Mouse (Mus musculus) kidney, embryonic 15.5 days (tissue): ENCODE data around the gene Slc16a11. TPM values are rescaled to one million over a fixed set of nuclear protein-coding genes. Genes with fewer than 3 reads are reported as not detected.
A peak's percentile ranks its signal among the peaks of the same experiment; 100 is the strongest.

Source experiments
- ATAC-seq: fragments of 200-750 bp; cut with Nextera tagmentation; replicated peaks from 2 replicates; pipeline ENCODE4 v1.8.0; 2017; ENCODE audit warnings: moderate TSS enrichment; ENCODE audit not compliant: low FRiP score
- H3K27ac ChIP-seq: fragments of 300-500 bp; sonication (generic); 2 replicates; pipeline ENCODE4 v1.5.1; 2015; ENCODE audit warnings: mild to moderate bottlenecking, inconsistent platforms
- H3K27me3 ChIP-seq: fragments of 300-500 bp; sonication (generic); 2 replicates; pipeline ENCODE4 v1.6.1; 2015; ENCODE audit warnings: inconsistent platforms
- H3K36me3 ChIP-seq: fragments of 300-500 bp; sonication (generic); 2 replicates; pipeline ENCODE4 v1.6.1; 2015; ENCODE audit warnings: inconsistent platforms
- H3K4me1 ChIP-seq: fragments of 300-500 bp; sonication (generic); 2 replicates; pipeline ENCODE4 v1.6.1; 2015; ENCODE audit warnings: inconsistent platforms
- H3K4me2 ChIP-seq: fragments of 300-500 bp; sonication (generic); 2 replicates; pipeline ENCODE4 v1.6.1; 2015; ENCODE audit warnings: moderate library complexity, mild to moderate bottlenecking, inconsistent platforms
- H3K4me3 ChIP-seq: fragments of 300-500 bp; sonication (generic); replicated peaks from 2 replicates; pipeline ENCODE4 v1.5.1; 2015; ENCODE audit warnings: mild to moderate bottlenecking, inconsistent platforms
- H3K9ac ChIP-seq: fragments of 300-500 bp; sonication (generic); 2 replicates; pipeline ENCODE4 v1.6.1; 2015; ENCODE audit warnings: mild to moderate bottlenecking, inconsistent platforms
- H3K9me3 ChIP-seq: fragments of 300-500 bp; sonication (generic); replicated peaks from 2 replicates; pipeline ENCODE4 v1.6.1; 2016; ENCODE audit warnings: inconsistent platforms
- WGBS: fragments of 180-500 bp; shearing (Covaris S2); methylation state at CpG from one replicate; pipeline ENCODE4 v1.1.7; 2015; ENCODE audit warnings: mixed read lengths; 5-methylcytosine and 5-hydroxymethylcytosine counted together
- polyA plus RNA-seq: library from polyadenylated mRNA; unstranded; fragments of >200 nt; fragmentation: Nextera tagmentation; extraction: Ambion mirVana; gene quantifications from 2 replicates; pipeline ENCODE4 v1.2.1, GENCODE M21; 2015

Slc16a11 gene
- polyA plus RNA-seq, 1 experiment from 2014 or later: 4.3 TPM

GRCm38 (mm10) chr11:70218741-70219470 lies 6.4 kb downstream of the Slc16a11 start:
- no peak overlapping the region for H3K9ac ChIP-seq
- peak overlapping the region; percentile 93; the same call in 1 of the 2 replicates for H3K4me2 ChIP-seq
- H3K27me3 ChIP-seq: peaks cover 65% of the 10 kb centered on the region
- H3K9me3 ChIP-seq: no peaks in the 10 kb centered on the region
- 90% methylated on average over 15 of the region's 15 CpGs for WGBS
- peaks cover 6% of the 10 kb centered on the region; the same call in 1 of the 2 replicates for H3K36me3 ChIP-seq
- H3K27ac ChIP-seq: peak overlapping the region; percentile 24; the same call in 1 of the 2 replicates
- no peak for ATAC-seq
- peaks cover 62% of the 10 kb centered on the region for H3K4me1 ChIP-seq
- 0 out of 2 replicates have a peak overlapping the region, but pooled peaks have one; percentile 0 for H3K4me3 ChIP-seq

GRCm38 (mm10) chr11:70219873-70220272 lies 7.3 kb downstream of the Slc16a11 start:
- WGBS: 62% methylated on average over 7 of the region's 7 CpGs
- no peak for ATAC-seq
- peak overlapping the region; percentile 93 for H3K4me2 ChIP-seq
- H3K27me3 ChIP-seq: peaks cover 64% of the 10 kb centered on the region
- H3K9me3 ChIP-seq: no peaks in the 10 kb centered on the region
- peak overlapping the region; percentile 89 for H3K27ac ChIP-seq
- H3K4me3 ChIP-seq: peak overlapping the region; percentile 58
- peak overlapping the region; percentile 67 for H3K9ac ChIP-seq
- H3K4me1 ChIP-seq: peaks cover 52% of the 10 kb centered on the region
- H3K36me3 ChIP-seq: peaks cover 6% of the 10 kb centered on the region; the same call in 1 of the 2 replicates

DNA sequence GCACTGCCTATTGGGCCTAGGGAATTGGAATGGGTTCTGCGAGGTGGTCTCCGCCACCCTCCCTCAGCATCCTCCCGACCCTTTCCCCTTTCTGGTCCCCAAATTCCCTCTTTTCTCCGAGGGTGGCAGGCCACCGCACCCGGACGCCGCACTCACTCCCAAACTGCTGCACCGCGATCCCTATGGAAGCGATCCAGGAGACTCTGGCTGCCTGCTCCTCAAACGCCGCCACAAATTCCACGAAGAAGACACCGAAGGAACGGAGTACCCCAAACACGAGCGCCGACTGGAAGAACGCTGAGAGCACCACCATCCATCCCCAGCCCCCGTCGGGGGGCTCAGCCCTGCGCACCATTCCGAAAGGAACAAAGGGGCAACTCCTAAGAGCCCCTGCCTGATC lies 7.8 kb downstream of the Slc16a11 start:
- Histone ChIP-seq H3K27me3 (peaks cover 64% of the 10 kb centered on the region), H3K4me2 (peak overlapping the region; percentile 93), H3K4me1 (peaks cover 48% of the 10 kb centered on the region), H3K36me3 (peaks cover 6% of the 10 kb centered on the region; the same call in 1 of the 2 replicates), H3K27ac (peak overlapping the region; percentile 89), H3K4me3 (peak overlapping the region; percentile 58), H3K9ac (peak overlapping the region; percentile 67), H3K9me3 (no peaks in the 10 kb centered on the region)
- ATAC-seq: no peak
- WGBS: 1% methylated on average over 24 of the region's 24 CpGs

DNA sequence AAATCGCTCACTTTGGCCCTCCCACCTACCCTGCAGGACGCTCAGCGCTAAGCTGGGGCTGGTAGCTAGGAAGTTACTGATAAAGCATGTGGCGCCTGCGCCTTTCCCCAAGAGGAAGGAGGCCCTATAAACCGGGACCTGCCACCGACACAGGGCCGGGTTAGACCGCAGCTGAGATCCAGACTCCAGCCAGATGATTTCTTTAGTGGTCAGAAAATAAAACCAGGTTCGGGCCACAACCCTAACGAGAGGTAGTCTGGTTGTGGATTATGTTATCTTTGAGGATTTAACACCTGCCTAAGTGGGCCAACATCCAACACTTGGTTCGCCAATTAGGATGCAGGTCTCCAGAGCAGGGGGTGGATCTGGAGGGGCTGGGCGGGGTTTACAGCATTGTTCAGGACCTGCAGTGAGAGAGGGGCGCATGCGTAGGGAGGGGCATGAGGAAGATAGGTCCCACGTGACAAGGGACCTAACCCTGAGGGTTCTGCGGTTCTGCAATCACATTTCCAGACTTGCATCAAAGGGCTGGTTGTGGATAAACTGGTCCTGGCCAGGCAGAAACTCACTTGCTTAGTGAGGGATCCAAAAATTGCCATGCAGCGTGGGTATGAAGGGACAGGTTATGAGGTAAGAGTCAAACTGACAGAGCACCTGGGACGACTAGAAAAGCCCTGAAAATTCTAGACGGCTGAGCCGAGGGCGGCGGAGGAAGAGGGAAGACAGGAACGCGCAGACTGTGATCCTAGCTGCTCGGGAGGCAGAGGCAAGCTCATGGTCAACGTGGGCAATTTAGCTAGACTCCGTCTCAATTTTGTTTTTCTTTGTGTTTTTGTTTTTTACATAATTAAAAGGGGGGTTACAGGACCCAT lies 8.4 kb downstream of the Slc16a11 start, which contains the start of gene Slc16a13:
Gene Slc16a13, minus strand, starts transcription at position 334 of the 872 bp plus-strand sequence.
- H3K36me3 ChIP-seq: peaks cover 6% of the 10 kb centered on the region; the same call in 1 of the 2 replicates
- ATAC-seq: peak; percentile 93
- peaks cover 46% of the 10 kb centered on the region for H3K4me1 ChIP-seq
- H3K4me3 ChIP-seq: peak within 1 kb of the TSS; percentile 58
- H3K27me3 ChIP-seq: peaks cover 64% of the 10 kb centered on the region
- H3K9me3 ChIP-seq: no peaks in the 10 kb centered on the region
- peak within 1 kb of the TSS; percentile 93 for H3K4me2 ChIP-seq
- peak within 1 kb of the TSS; percentile 67 for H3K9ac ChIP-seq
- WGBS: under 1% methylated on average over 28 of the region's 28 CpGs
- peak within 1 kb of the TSS; percentile 89 for H3K27ac ChIP-seq

DNA sequence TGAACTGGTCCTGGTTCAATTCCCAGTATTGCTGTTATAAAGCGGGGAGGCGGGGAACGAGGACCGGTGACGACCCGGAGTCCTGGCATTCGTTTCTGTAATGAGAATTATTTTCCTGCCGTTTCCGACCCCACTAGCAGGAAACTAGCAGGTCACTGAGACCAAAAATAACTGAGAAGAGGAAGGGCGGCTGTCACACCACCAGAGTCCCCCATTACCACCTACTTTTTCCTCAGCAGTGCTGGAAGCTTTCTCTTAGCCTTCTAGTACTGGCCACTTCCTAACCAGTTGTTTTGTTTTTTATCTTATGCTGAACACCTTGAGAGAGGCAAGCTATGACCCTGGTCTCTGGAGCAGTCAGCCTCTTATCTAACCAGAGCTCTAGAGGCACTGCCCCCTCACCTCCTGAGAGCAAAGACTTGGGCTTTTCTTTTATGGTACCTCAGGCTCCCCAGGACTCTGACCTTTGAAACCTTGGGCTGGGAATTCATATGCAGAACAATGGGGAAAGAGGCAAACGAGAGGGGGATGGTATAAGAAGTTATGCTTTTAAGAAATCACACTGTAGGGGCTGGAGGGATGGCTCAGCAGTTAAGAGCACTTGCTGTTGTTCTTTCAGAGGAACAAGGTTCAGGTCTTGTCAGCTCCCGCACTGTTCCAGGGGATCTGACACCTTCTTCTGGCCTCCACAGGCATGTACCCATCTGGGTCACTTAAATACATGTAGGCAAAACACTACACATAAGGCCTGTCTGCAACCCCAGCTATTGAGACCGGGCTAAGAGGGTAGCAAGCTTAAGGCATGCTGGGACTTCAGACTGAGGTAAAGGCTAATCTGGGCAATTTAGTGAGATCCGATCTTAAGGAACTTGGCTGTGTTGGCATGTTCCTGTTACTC lies 9.3 kb downstream of the Slc16a11 start:
- peak overlapping the region; percentile 89 for H3K27ac ChIP-seq
- ATAC-seq: 0 out of 2 replicates have a peak, but pooled peaks have one; percentile 30
- H3K36me3 ChIP-seq: peaks cover 6% of the 10 kb centered on the region; the same call in 1 of the 2 replicates
- peak overlapping the region; percentile 35 for H3K9ac ChIP-seq
- no peaks in the 10 kb centered on the region for H3K9me3 ChIP-seq
- peaks cover 55% of the 10 kb centered on the region for H3K4me1 ChIP-seq
- H3K4me3 ChIP-seq: peak overlapping the region; percentile 58
- H3K27me3 ChIP-seq: peaks cover 64% of the 10 kb centered on the region
- peak overlapping the region; percentile 93 for H3K4me2 ChIP-seq
- WGBS: 10% methylated on average over 14 of the region's 14 CpGs

DNA sequence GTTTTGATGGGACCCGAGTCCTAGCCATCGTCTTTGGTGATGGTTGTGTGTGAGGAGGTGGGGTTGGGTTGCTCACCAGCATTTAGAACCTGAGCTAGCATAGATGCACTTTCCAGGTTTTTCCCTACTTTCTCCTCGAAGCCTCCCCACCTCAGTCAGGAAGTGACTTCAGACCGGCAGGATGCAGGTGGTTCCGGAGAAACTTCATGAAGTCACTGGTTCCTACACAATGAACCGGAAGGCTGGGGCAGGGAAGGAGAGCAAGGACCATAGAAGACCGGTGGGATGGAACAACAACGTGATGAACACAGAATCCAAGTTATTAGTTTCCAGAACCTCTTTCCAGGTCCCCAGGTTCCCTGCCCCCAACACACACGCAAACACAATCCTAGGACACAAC lies 11.2 kb downstream of the Slc16a11 start:
- no peak for ATAC-seq
- H3K4me3 ChIP-seq: no peak overlapping the region
- peaks cover 64% of the 10 kb centered on the region for H3K4me1 ChIP-seq
- peaks cover 71% of the 10 kb centered on the region for H3K27me3 ChIP-seq
- no peaks in the 10 kb centered on the region for H3K36me3 ChIP-seq
- no peaks in the 10 kb centered on the region for H3K9me3 ChIP-seq
- H3K9ac ChIP-seq: no peak overlapping the region
- H3K27ac ChIP-seq: peak overlapping the region; percentile 73
- peak overlapping the region; percentile 55; the same call in 1 of the 2 replicates for H3K4me2 ChIP-seq
- 78% methylated on average over 9 of the region's 9 CpGs for WGBS

DNA sequence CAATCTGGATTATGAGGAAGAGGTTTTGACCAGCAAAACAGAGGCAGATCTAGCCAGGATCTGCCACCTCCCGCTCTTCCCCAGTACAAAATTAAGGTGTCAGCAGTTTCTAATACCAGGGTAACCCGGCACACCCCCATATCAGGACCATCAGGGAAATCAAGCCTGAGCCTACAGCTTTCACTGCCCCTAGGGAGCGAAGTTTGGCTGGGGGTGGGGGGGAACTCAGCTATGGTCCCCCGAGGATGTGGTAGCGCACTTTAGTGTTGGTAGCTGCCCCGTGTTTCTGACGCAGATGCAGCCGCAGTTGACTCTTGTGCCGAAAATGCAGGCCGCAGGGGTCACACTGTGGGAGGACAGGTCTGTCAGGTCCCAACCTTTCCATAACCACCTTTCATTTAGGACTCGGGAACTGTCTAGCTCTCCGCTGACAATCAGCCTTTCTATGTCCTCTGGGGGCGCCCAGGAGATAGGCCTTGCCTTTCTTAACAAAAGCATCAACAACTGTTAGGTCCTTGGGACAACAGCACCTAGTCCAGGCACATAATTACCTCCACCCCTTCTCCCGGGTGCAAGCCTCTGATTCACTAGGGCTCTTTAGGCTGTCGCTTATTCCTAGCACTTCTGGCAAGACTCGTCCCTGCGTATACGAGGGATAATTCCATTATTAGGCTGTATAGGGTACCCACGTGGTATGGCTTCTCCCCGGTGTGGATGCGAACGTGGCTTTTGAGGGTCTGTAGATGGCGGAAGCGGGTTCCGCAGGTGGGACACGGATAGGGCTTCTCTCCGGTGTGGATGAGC lies 13.4 kb downstream of the Slc16a11 start:
- peak overlapping the region; percentile 45 for H3K4me3 ChIP-seq
- H3K27me3 ChIP-seq: peaks cover 80% of the 10 kb centered on the region
- 19% methylated on average over 27 of the region's 27 CpGs for WGBS
- H3K27ac ChIP-seq: peak overlapping the region; percentile 51; the same call in 1 of the 2 replicates
- peaks cover 62% of the 10 kb centered on the region for H3K4me1 ChIP-seq
- H3K4me2 ChIP-seq: peak overlapping the region; percentile 55
- no peaks in the 10 kb centered on the region for H3K9me3 ChIP-seq
- H3K36me3 ChIP-seq: no peaks in the 10 kb centered on the region
- 0 out of 2 replicates have a peak overlapping the region, but pooled peaks have one; percentile 42 for H3K9ac ChIP-seq
- no peak for ATAC-seq

DNA sequence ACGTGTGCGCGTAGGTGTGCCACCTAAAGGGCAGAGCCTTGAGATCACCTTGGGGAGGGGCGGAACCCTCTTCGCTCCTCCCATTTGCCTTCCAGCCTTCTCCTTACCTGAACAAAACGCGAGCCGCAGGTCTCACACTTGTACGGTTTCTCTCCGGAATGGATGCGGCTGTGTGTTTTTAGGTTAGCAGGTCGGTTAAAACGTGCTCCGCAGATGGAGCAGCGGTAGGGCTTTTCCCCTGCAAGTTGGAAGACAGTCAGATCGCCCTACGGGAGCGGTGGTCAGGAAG lies 14.0 kb downstream of the Slc16a11 start:
- no peak for ATAC-seq
- WGBS: 5% methylated on average over 18 of the region's 18 CpGs
- H3K27ac ChIP-seq: no peak overlapping the region
- H3K4me3 ChIP-seq: peak overlapping the region; percentile 45
- peaks cover 82% of the 10 kb centered on the region for H3K27me3 ChIP-seq
- H3K36me3 ChIP-seq: no peaks in the 10 kb centered on the region
- H3K9me3 ChIP-seq: no peaks in the 10 kb centered on the region
- H3K4me2 ChIP-seq: peak overlapping the region; percentile 55
- peaks cover 59% of the 10 kb centered on the region for H3K4me1 ChIP-seq
- H3K9ac ChIP-seq: 0 out of 2 replicates have a peak overlapping the region, but pooled peaks have one; percentile 42

GRCm38 (mm10) chr11:70227126-70227525 lies 14.6 kb downstream of the Slc16a11 start:
- Histone ChIP-seq H3K27ac (no peak overlapping the region), H3K27me3 (peaks cover 84% of the 10 kb centered on the region), H3K36me3 (no peaks in the 10 kb centered on the region), H3K9me3 (no peaks in the 10 kb centered on the region), H3K9ac (0 out of 2 replicates have a peak overlapping the region, but pooled peaks have one; percentile 42), H3K4me3 (peak overlapping the region; percentile 45), H3K4me1 (peaks cover 59% of the 10 kb centered on the region), H3K4me2 (peak overlapping the region; percentile 55)
- ATAC-seq: no peak
- WGBS: 17% methylated on average over 5 of the region's 5 CpGs

DNA sequence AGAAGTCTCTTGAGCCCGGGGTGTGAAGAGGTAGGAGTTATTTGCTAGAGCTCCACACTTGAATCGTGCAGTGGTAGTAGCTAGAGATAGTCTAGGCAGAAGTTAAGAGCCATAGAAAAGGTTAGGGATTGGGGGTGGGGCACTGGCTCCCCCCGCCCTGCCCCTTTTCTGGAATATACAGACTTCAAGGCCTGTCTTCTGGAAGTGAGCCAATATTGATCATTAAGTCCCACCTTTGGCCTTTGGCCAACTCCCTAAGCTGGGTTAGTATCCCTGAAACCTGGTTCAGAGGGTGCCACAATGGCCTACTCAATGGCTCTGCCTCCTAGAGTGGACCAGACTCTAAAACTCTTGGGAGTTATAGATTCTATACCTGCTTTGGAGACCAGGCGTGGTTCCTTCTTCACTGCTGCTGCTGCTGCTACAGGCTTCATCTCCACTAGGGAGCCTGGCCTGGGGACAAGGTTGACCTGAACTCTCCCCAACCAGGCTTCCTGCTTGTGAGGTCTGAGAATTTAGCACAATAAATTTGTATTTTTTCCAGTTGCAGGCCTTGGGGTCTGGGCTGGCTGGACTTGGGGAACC lies 15.2 kb downstream of the Slc16a11 start:
- Histone ChIP-seq H3K4me1 (peaks cover 62% of the 10 kb centered on the region), H3K9me3 (no peaks in the 10 kb centered on the region), H3K27ac (peak overlapping the region; percentile 4; the same call in 1 of the 2 replicates), H3K36me3 (no peaks in the 10 kb centered on the region), H3K4me3 (peak overlapping the region; percentile 45), H3K27me3 (peaks cover 80% of the 10 kb centered on the region), H3K4me2 (peak overlapping the region; percentile 55), H3K9ac (peak overlapping the region; percentile 42)
- WGBS: 85% methylated on average over 4 of the region's 4 CpGs
- ATAC-seq: no peak
